Mouse (Mus musculus) activated CD4-positive, CD25-positive, alpha-beta regulatory T cell, adult 9 weeks (primary cell): ENCODE data around the gene Gm8126. TPM values are rescaled to one million over a fixed set of nuclear protein-coding genes. Genes with fewer than 3 reads are reported as not detected.

ENCODE experiments used
- polyA plus RNA-seq: library from polyadenylated mRNA; unstranded; fragments of 100-300 nt; shearing (Covaris generic); gene quantifications from one replicate; pipeline ENCODE4 v1.2.1, GENCODE M21; 2017

The Gm8126 gene
- not detected for polyA plus RNA-seq

DNA sequence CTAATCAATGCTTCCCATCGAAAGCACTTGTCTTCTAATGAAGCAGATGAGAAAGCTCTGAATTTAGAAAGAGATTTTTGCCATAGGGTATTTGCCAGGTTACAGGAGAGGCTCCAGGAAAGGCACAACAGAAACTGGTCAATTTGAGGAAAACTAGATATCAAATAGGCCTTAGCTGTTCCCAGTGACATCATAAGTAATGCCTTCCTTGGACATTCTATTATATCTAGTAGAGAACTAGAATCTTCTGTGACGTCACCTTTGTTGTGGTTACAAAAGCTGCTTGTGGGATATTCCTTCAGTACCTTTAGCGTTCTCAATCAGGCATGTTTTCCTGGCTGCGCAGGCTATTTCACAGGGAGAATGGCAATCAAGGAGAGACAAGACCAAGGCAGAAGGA, at the start of gene Gm8126:
Gene Gm8126 (plus strand): TSS at position 301 of the 400 bp plus-strand sequence.

DNA sequence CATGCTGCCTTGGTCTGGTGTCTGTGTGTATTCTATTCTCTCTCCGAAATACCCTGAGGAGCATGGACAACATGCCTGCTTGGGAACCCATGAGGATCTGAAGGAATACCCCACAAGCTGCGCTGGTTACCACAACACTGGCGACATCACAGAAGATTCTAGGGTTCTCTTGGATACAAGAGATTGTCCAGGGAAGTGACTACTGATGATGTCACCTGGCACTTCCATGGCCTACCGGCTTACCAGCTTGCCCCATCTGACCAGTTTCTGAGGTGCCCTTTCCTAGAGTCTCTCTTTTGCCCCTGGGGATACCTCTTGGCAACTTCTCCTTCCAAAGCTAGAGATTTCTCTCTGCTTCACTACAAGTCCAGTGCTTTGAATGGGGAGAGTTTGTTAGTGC, 23.2 kb upstream of the Gm8126 start, which contains the start of gene Gm8122:
Gene Gm8122 (minus strand): TSS at position 101 of the 400 bp plus-strand sequence.

DNA sequence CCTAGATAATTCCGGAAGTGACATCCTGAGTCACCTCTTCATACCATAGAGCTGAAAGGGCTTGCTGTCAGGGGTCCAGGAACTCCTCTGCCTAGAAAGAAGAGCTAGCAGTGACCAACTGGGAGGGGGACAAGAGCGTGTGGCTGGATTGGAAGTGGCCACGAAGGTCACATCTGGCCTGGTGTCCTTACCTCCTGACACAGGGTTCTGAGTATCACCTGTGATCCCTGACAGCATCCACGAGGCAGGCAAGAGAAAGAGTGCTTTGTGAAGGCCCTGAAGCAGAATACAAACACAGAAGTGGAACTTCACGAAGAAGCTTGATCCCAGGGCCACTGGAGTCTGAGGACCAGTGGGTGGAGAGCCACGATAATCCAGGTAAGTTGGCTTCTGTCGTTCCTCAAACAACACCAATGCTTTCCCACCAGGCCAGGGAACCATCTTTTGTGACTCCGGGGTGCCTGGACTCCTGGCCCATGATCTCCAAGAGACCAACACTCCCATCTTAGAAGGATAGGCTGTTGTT, 16.6 kb downstream of the Gm8126 start, which contains the start of gene Gm9732:
Gene Gm9732 (plus strand): TSS at position 51 of the 526 bp plus-strand sequence.

DNA sequence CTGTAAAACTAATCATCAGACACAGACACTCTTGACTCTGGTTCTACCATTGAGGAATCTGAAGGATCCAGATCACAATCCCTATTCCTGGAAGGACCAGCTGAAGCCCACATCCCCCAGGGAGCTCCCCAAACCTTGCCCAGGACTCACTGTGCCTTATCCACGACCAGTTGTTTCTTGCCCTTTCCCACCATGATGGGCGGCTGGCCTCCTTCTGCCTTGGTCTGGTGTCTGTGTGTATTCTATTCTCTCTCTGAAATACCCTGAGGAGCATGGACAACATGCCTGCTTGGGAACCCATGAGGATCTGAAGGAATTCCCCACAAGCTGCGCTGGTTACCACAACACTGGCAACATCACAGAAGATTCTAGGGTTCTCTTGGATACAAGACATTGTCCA, 35.1 kb downstream of the Gm8126 start, which contains the start of gene Gm8127:
Gene Gm8127 (minus strand): TSS at position 330 of the 400 bp plus-strand sequence.

Other genes starting within 250 kb of the Gm8126 start
- gene Gm10376, start 243.0 kb upstream of the Gm8126 start, polyA plus RNA-seq = not detected
- not detected for gene Gm8094, start 182.0 kb upstream of the Gm8126 start, polyA plus RNA-seq
- gene Gm8104, start 158.0 kb upstream of the Gm8126 start, polyA plus RNA-seq = not detected
- gene Gm7233, start 78.8 kb upstream of the Gm8126 start, polyA plus RNA-seq = not detected
- gene Gm8122, start 23.3 kb upstream of the Gm8126 start, polyA plus RNA-seq = not detected
- gene Gm9732, start 16.4 kb downstream of the Gm8126 start, polyA plus RNA-seq = not detected
- not detected for gene Gm8127, start 35.2 kb downstream of the Gm8126 start, polyA plus RNA-seq
- gene 1700001F09Rik, start 89.2 kb downstream of the Gm8126 start, polyA plus RNA-seq = not detected
- not detected for gene Gm8138, start 157.7 kb downstream of the Gm8126 start, polyA plus RNA-seq